Mouse (Mus musculus): ENCODE results near the gene Bcl9l. TPM values are rescaled to one million over a fixed set of nuclear protein-coding genes. Genes with fewer than 3 reads are reported as not detected.
A peak's percentile ranks its signal among the peaks of the same experiment; 100 is the strongest.

Bcl9l gene
- polyA plus RNA-seq, 1 experiment from 2014 or later = 16.9 TPM

GRCm38 (mm10) chr9:44485516-44486161, 3.0 kb downstream of the Bcl9l start:
- H3K27me3 ChIP-seq (replicated peaks; ENCODE audit: control insufficient read depth, insufficient read depth, low read length) = no peaks in the 10 kb centered on the region
- H3K36me3 ChIP-seq (ENCODE audit: control insufficient read depth, insufficient read depth, low read length) = 0 out of 2 replicates have a peak, but pooled peaks cover 7% of the 10 kb centered on the region
- H3K4me3 ChIP-seq (ENCODE audit: low read depth, low read length) = peak overlapping the region; percentile 82
- ATAC-seq (ENCODE audit: low read depth) (no peak), DNase-seq (ENCODE audit: low spot score) (peak; percentile 24)
- no peaks in the 10 kb centered on the region for H3K9me3 ChIP-seq (ENCODE audit: control insufficient read depth, low read length)
- peak overlapping the region; percentile 92; the same call in 1 of the 2 replicates for H3K27ac ChIP-seq (replicated peaks; ENCODE audit: low read depth, low read length)
- H3K9ac ChIP-seq (ENCODE audit: low read depth, low read length) = peak overlapping the region; percentile 92
- peaks cover 59% of the 10 kb centered on the region for H3K4me1 ChIP-seq (ENCODE audit: control insufficient read depth, insufficient read depth, low read length)
- peak overlapping the region; percentile 70 for H3K4me2 ChIP-seq (ENCODE audit: low read depth, low read length)
- 30% methylated on average over 13 of the region's 14 CpGs for WGBS

GRCm38 (mm10) chr9:44486335-44486734, 3.7 kb downstream of the Bcl9l start:
- Histone ChIP-seq H3K4me2 (ENCODE audit: low read depth, low read length) (peak overlapping the region; percentile 70), H3K4me3 (ENCODE audit: low read depth, low read length) (peak overlapping the region; percentile 82), H3K9ac (ENCODE audit: low read depth, low read length) (peak overlapping the region; percentile 92), H3K36me3 (ENCODE audit: control insufficient read depth, insufficient read depth, low read length) (0 out of 2 replicates have a peak, but pooled peaks cover 8% of the 10 kb centered on the region), H3K27me3 (replicated peaks; ENCODE audit: control insufficient read depth, insufficient read depth, low read length) (no peaks in the 10 kb centered on the region), H3K27ac (replicated peaks; ENCODE audit: low read depth, low read length) (peak overlapping the region; percentile 92), H3K9me3 (ENCODE audit: control insufficient read depth, low read length) (no peaks in the 10 kb centered on the region), H3K4me1 (ENCODE audit: control insufficient read depth, insufficient read depth, low read length) (peaks cover 63% of the 10 kb centered on the region)
- ATAC-seq (ENCODE audit: low read depth) (no peak), DNase-seq (ENCODE audit: low spot score) (peak; percentile 41)
- 17% methylated on average over 3 of the region's 3 CpGs for WGBS

- Histone ChIP-seq H3K4me3 (ENCODE audit: low read depth, low read length) (peak overlapping the region; percentile 82), H3K9me3 (ENCODE audit: control insufficient read depth, low read length) (no peaks in the 10 kb centered on the region)
- ATAC-seq (ENCODE audit: low read depth) = no peak
Observed at GRCm38 (mm10) chr9:44486741-44487421, 4.3 kb downstream of the Bcl9l start.

GRCm38 (mm10) chr9:44487441-44487840, 4.8 kb downstream of the Bcl9l start:
- peaks cover 65% of the 10 kb centered on the region for H3K4me1 ChIP-seq (ENCODE audit: control insufficient read depth, insufficient read depth, low read length)
- peak overlapping the region; percentile 82 for H3K4me3 ChIP-seq (ENCODE audit: low read depth, low read length)
- ATAC-seq (ENCODE audit: low read depth) = no peak
- H3K9ac ChIP-seq (ENCODE audit: low read depth, low read length) = peak overlapping the region; percentile 92
- no peaks in the 10 kb centered on the region for H3K27me3 ChIP-seq (replicated peaks; ENCODE audit: control insufficient read depth, insufficient read depth, low read length)
- H3K4me2 ChIP-seq (ENCODE audit: low read depth, low read length) = peak overlapping the region; percentile 70
- WGBS = 10% methylated on average over 7 of the region's 7 CpGs
- 0 out of 2 replicates have a peak, but pooled peaks cover 11% of the 10 kb centered on the region for H3K36me3 ChIP-seq (ENCODE audit: control insufficient read depth, insufficient read depth, low read length)
- DNase-seq (ENCODE audit: low spot score) = peak; percentile 51
- H3K27ac ChIP-seq (replicated peaks; ENCODE audit: low read depth, low read length) = peak overlapping the region; percentile 92
- H3K9me3 ChIP-seq (ENCODE audit: control insufficient read depth, low read length) = no peaks in the 10 kb centered on the region

More at GRCm38 (mm10) chr9:44486741-44487421, 4.3 kb downstream of the Bcl9l start:
- Histone ChIP-seq H3K9ac (ENCODE audit: low read depth, low read length) (peak overlapping the region; percentile 92), H3K36me3 (ENCODE audit: control insufficient read depth, insufficient read depth, low read length) (0 out of 2 replicates have a peak, but pooled peaks cover 11% of the 10 kb centered on the region), H3K4me2 (ENCODE audit: low read depth, low read length) (peak overlapping the region; percentile 70), H3K27ac (replicated peaks; ENCODE audit: low read depth, low read length) (peak overlapping the region; percentile 92), H3K4me1 (ENCODE audit: control insufficient read depth, insufficient read depth, low read length) (peaks cover 63% of the 10 kb centered on the region), H3K27me3 (replicated peaks; ENCODE audit: control insufficient read depth, insufficient read depth, low read length) (no peaks in the 10 kb centered on the region)
- peak; percentile 43 for DNase-seq (ENCODE audit: low spot score)
- WGBS = 8% methylated on average over 15 of the region's 15 CpGs

GRCm38 (mm10) chr9:44488416-44488815, 5.8 kb downstream of the Bcl9l start:
- peak; percentile 2; the same call in 1 of the 2 replicates for ATAC-seq (ENCODE audit: low read depth)
- 9% methylated on average over 8 of the region's 8 CpGs for WGBS

GRCm38 (mm10) chr9:44488855-44489381, 6.3 kb downstream of the Bcl9l start:
- peak overlapping the region; percentile 92 for H3K9ac ChIP-seq (ENCODE audit: low read depth, low read length)
- H3K27me3 ChIP-seq (replicated peaks; ENCODE audit: control insufficient read depth, insufficient read depth, low read length) = no peaks in the 10 kb centered on the region
- 2% methylated on average over 5 of the region's 5 CpGs for WGBS
- peak; percentile 48 for ATAC-seq (ENCODE audit: low read depth)
- H3K4me2 ChIP-seq (ENCODE audit: low read depth, low read length) = peak overlapping the region; percentile 70
- peaks cover 80% of the 10 kb centered on the region for H3K4me1 ChIP-seq (ENCODE audit: control insufficient read depth, insufficient read depth, low read length)
- peak overlapping the region; percentile 92 for H3K27ac ChIP-seq (replicated peaks; ENCODE audit: low read depth, low read length)
- peak overlapping the region; percentile 82 for H3K4me3 ChIP-seq (ENCODE audit: low read depth, low read length)
- H3K9me3 ChIP-seq (ENCODE audit: control insufficient read depth, low read length) = no peaks in the 10 kb centered on the region
- H3K36me3 ChIP-seq (ENCODE audit: control insufficient read depth, insufficient read depth, low read length) = 0 out of 2 replicates have a peak, but pooled peaks cover 11% of the 10 kb centered on the region
- DNase-seq (ENCODE audit: low spot score) = peak; percentile 93

More at GRCm38 (mm10) chr9:44488416-44488815, 5.8 kb downstream of the Bcl9l start:
- Histone ChIP-seq H3K27ac (replicated peaks; ENCODE audit: low read depth, low read length) (peak overlapping the region; percentile 92), H3K4me1 (ENCODE audit: control insufficient read depth, insufficient read depth, low read length) (peaks cover 75% of the 10 kb centered on the region), H3K4me3 (ENCODE audit: low read depth, low read length) (peak overlapping the region; percentile 82), H3K27me3 (replicated peaks; ENCODE audit: control insufficient read depth, insufficient read depth, low read length) (no peaks in the 10 kb centered on the region), H3K4me2 (ENCODE audit: low read depth, low read length) (peak overlapping the region; percentile 70), H3K9ac (ENCODE audit: low read depth, low read length) (peak overlapping the region; percentile 92), H3K9me3 (ENCODE audit: control insufficient read depth, low read length) (no peaks in the 10 kb centered on the region), H3K36me3 (ENCODE audit: control insufficient read depth, insufficient read depth, low read length) (0 out of 2 replicates have a peak, but pooled peaks cover 11% of the 10 kb centered on the region)
- peak; percentile 61 for DNase-seq (ENCODE audit: low spot score)

- Histone ChIP-seq H3K36me3 (ENCODE audit: control insufficient read depth, insufficient read depth, low read length) (0 out of 2 replicates have a peak, but pooled peaks cover 11% of the 10 kb centered on the region), H3K27me3 (replicated peaks; ENCODE audit: control insufficient read depth, insufficient read depth, low read length) (no peaks in the 10 kb centered on the region), H3K9me3 (ENCODE audit: control insufficient read depth, low read length) (no peaks in the 10 kb centered on the region), H3K4me2 (ENCODE audit: low read depth, low read length) (peak overlapping the region; percentile 70), H3K27ac (replicated peaks; ENCODE audit: low read depth, low read length) (peak overlapping the region; percentile 92), H3K4me1 (ENCODE audit: control insufficient read depth, insufficient read depth, low read length) (peaks cover 87% of the 10 kb centered on the region), H3K4me3 (ENCODE audit: low read depth, low read length) (peak overlapping the region; percentile 82), H3K9ac (ENCODE audit: low read depth, low read length) (peak overlapping the region; percentile 92)
- peak; percentile 77 for DNase-seq (ENCODE audit: low spot score)
- no peak; the same call in 1 of the 2 replicates for ATAC-seq (ENCODE audit: low read depth)
- 2% methylated on average over 13 of the region's 17 CpGs for WGBS
Observed at GRCm38 (mm10) chr9:44489651-44490085, 7.0 kb downstream of the Bcl9l start.
